Mouse (Mus musculus) granulocyte monocyte progenitor cell, adult 5-6 weeks (primary cell): Measurements from ENCODE around the gene Gm17019. TPM values are rescaled to one million over a fixed set of nuclear protein-coding genes. Genes with fewer than 3 reads are reported as not detected.
"Not testable (repeated sequence)": the region's sequence is repeated elsewhere in the genome, so short reads cannot be mapped to it uniquely, and the experiment has no call there.

Source experiments
- ATAC-seq: replicated peaks from 2 replicates; pipeline ENCODE4 v1.8.0; 2016; ENCODE audit warnings: mild to moderate bottlenecking, moderate TSS enrichment, inconsistent platforms; ENCODE audit not compliant: poor library complexity, severe bottlenecking
- total RNA-seq, 2 experiments: library from RNA; stranded (forward) in 1 of 2; stranded (reverse) in 1 of 2; fragments of 200-712, 200-1000 nt in 1 of 2; fragments of >200 nt in 1 of 2; fragmentation: Nextera tagmentation in 1 of 2; gene quantifications; 2 replicates each; pipeline ENCODE4 v1.2.3; 2014 to 2017

The Gm17019 gene
- not detected in 2 replicates for total RNA-seq (2014; fragmentation: Nextera tagmentation)
- not detected in 2 replicates for total RNA-seq (2017)

DNA sequence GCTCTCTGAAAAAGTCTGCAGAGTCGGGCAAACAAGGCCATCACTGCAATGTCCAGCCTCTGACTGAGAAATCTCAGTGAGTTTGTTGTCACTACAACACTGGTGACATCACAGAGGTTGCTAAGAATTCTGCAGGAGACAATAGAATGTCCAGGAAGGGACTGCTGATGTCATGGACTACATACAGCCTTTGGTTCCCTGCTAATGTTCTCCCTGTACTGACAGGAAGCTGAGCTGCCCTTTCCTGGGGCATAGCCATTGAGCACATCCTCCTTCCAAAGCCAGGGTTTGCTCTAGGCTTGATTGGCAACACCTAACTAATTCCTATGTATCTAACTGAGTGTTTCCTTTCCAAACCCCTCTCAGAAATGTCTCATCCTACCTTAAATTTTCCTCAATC lies at the start of gene Gm17019:
TSS of gene Gm17019 (minus strand) at position 101 of the 400 bp plus-strand sequence.
- ATAC-seq: not testable (repeated sequence)

DNA sequence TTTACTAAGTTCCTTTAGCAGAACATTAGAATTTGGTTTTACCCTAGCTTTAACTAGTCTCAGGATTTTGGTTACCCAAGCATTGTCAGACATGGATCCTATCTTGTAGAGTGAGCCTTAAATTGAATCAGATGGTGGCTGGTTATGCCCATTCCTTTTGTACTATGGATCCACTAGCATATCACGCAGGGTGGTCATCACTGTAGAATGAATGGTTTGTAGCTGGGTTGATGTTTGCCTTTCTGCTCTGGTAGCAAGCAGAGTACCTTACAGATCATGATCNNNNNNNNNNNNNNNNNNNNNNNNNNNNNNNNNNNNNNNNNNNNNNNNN lies 29.6 kb upstream of the Gm17019 start:
- ATAC-seq: not testable (repeated sequence)

DNA sequence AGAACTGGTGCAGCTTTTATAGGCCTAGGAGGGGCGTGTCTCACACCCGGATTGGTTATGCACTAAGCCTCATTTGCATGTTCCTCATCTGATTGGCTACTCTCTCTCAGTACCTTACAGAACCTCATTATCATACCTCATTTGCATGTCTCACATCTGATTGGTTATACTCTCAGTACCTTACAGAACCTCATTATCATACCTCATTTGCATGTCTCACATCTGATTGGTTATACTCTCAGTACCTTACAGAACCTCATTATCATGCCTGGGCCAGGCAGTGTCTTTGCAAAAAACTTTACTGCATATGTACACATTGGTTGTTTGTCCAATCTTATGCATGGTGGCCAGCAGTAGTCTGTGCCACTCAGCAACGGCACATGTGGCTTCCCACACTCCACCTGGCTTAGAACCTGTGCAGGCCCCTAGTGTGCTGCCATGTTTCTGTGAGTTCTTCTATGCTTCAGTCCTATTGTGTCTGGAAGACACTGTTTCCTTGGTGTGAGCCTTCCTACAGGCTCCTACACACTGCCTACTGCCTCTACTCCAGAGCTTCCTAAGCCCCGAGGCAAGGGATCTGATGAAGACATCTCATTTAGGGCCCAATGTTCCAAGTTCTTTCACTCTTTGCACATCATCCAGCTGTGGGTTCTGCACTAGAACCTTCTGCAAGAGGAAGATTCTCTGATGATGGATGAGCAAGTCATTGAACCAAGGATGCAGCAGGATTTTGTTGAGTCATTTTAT lies 29.0 kb upstream of the Gm17019 start:
- ATAC-seq: not testable (repeated sequence)

DNA sequence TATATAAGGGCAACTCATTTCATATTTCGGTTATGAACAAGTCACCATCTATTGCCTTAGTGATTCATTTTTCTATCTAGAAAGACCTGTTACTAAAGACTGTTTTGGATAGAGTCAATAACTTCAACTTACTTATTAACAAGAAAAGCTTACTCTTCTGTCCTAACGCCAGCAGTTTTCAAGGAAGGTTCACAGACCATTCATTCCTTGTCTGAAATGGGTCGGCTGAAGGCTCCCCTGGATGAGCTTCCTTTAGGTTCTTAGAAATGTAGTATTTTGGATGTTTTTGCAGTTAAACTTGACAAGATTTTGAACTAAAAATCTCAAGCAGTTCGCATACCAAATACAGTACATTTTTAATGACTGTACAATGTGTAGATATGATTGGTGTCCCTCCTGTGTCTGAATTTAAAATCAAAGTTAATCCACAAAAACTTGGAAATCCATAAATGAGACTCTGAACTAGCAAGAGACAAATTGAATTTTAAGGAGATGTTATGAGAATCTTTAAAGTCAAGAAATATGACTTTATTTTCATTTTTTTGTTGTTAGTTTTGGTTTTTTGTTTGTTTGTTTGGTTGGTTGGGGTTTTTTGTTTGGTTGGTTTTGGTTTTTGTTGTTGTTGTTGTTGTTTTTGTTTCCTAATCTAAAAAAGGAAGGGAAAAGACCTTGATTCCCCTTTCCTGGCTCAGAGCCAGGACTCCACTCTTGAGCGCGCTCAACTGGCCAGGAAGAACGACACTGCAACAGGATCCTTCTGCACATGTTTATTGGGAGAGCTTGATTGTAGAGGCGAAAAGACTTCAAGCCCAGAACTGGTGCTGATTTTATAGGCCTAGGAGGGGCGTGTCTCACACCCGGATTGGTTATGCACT lies 21.6 kb upstream of the Gm17019 start:
- ATAC-seq: not testable (repeated sequence)

DNA sequence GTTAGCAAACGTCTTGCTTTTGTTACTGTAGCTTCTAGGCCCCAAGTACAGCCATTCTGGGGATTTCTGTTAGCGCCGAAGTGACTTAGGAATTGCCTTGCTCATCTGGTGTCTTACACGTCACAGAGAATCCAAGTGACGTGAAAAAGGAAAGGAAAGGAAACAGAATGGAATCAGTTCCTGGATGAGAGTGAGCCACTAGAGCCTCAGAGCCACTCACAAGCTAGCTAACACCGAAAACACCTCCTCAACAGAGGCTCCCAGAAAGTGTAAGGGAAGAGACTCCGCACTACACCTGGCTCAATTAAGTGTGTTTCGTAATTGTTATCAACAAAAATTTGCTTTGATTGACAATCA lies 20.8 kb upstream of the Gm17019 start:
- ATAC-seq: not testable (repeated sequence)

GRCm38 (mm10) chr5:15052945-15053605 lies 20.3 kb upstream of the Gm17019 start:
- ATAC-seq: not testable (repeated sequence)

GRCm38 (mm10) chr5:15050807-15051206 lies 18.0 kb upstream of the Gm17019 start:
- not testable (repeated sequence) for ATAC-seq

DNA sequence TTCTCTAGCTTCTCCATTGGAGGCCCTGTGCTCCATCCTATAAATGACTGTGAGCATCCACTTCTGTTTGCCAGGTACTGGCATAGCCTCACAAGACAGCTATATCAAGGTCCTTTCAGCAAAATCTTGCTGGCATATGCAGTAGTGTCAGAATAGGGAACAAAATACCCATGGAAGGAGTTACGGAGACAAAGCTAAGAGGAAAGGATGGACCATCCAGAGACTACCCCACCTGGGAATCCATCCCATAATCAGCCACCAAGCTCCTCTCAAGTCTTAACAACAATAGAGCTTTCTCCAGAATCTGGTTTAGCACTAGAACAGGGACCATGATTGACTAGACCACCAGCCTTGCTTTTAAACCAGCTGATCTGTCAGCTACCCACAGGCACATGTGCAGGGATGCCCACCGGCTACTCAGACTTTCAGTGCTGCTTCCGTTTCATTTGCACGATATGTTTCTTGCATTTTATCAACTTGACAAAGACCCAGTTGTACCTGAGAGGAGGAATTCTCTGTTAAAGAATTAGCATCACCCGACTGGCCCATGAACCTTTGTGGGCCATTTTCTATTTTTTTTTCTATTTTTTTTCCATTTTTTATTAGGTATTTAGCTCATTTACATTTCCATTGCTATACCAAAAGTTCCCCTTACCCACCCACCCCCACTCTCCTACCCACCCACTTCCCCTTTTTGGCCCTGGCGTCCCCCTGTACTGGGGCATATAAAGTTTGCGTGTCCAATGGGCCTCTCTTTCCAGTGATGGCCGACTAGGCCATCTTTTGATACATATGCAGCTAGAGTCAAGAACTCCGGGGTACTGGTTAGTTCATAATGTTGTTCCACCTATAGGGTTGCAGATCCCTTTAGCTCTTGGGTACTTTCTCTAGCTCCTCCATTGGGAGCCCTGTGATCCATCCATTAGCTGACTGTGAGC lies 12.3 kb upstream of the Gm17019 start:
- not testable (repeated sequence) for ATAC-seq

- not testable (repeated sequence) for ATAC-seq
Measured at GRCm38 (mm10) chr5:15040784-15041183, 8.0 kb upstream of the Gm17019 start.

DNA sequence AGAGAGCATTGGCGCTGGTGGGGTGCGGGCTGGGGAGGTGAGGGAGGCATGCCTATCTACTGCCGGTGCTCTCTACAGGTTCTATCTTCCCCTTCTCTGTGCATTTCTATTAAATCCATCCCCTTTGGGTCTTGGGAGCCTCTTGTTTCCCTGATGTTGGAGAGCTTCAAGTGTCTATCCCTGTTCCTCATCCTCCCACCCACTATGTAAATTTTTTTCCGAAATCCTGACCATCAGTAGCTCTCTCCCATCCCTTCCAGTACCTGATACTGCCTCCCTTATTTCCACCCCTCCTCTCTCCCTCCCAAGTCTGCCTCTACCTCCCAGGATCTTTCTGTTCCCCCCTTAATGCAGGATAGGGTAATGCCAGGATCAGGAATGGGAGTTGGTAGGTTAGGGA lies 7.2 kb upstream of the Gm17019 start:
- not testable (repeated sequence) for ATAC-seq

GRCm38 (mm10) chr5:15024316-15024715 lies 8.5 kb downstream of the Gm17019 start:
- ATAC-seq: not testable (repeated sequence)

DNA sequence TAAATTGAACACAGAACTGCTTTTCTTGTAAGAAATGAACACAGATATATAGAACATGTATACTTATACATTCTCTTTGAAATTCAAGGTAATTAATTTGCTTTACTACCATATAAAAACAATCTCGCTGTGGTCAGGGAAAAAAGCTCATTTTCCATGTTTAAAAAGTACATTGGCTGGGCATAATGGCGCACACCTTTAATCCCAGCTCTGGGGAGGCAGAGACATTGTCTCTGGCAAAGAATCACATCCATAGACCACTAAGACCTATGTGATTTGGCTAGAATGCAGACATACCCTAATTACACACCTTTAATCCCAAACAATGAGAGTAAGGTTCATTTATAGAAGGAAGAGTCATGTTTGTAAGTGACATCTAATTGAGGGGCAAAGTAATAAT lies 12.7 kb downstream of the Gm17019 start:
- not testable (repeated sequence) for ATAC-seq

- not testable (repeated sequence) for ATAC-seq
Measured at GRCm38 (mm10) chr5:15010639-15011582, 21.9 kb downstream of the Gm17019 start.

GRCm38 (mm10) chr5:15006907-15007306 lies 25.9 kb downstream of the Gm17019 start:
- not testable (repeated sequence) for ATAC-seq

GRCm38 (mm10) chr5:15006288-15006687 lies 26.5 kb downstream of the Gm17019 start:
- not testable (repeated sequence) for ATAC-seq

GRCm38 (mm10) chr5:15005584-15005983 lies 27.2 kb downstream of the Gm17019 start:
- ATAC-seq: not testable (repeated sequence)

DNA sequence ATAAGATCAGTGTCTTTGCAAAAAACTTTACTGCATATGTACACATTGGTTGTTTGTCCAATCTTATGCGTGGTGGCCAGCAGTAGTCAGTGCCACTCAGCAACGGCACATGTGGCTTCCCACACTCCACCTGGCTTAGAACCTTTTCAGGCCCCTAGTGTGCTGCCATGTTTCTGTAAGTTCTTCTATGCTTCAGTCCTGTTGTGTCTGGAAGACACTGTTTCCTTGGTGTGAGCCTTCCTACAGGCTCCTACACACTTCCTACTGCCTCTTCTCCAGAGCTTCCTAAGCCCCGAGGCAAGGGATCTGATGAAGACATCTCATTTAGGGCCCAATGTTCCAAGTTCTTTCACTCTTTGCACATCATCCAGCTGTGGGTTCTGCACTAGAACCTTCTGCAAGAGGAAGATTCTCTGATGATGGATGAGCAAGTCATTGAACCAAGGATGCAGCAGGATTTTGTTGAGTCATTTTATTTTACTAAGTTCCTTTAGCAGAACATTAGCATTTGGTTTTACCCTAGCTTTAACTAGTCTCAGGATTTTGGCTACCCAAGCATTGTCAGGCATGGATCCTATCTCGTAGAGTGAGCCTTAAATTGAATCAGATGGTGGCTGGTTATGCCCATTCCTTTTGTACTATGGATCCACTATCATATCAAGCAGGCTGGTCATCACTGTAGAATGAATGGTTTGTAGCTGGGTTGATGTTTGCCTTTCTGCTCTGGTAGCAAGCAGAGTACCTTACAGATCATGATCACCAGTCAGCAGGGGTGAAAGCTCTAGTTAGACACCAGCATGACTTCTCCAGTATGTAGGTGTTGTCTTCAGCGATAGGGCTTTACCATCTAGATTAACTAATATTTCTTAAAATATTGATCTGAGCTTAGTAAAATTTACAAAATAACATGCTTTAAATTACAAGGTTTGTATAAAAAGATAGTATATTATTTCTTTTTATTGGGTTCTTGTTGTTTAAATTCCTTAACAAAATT lies 27.9 kb downstream of the Gm17019 start:
- not testable (repeated sequence) for ATAC-seq
